ENCODE assay signal across 7 mouse cellular contexts in genomic region chr13:28949279-28949915, GRCm38 (mm10). TPM values are rescaled to one million over a fixed set of nuclear protein-coding genes. Genes with fewer than 3 reads are reported as not detected.
DNase-seq lines count a peak whose midpoint lies in the region; ATAC-seq and TF ChIP-seq lines count a peak whose summit lies in the region.

No protein-coding gene starts in this region.

- no peak for ATAC-seq in lung, embryonic 15.5 days (ENCODE audit: borderline replicate concordance, extremely low read depth, low FRiP score, low TSS enrichment)
- ATAC-seq in stomach, embryonic 14.5 days (ENCODE audit: insufficient number of reproducible peaks, insufficient read depth, low FRiP score, low read depth) = no peak

- H3K27me3 ChIP-seq in lung, embryonic 15.5 days = no peaks in the 10 kb centered on the region
- H3K27me3 ChIP-seq in stomach, embryonic 14.5 days (ENCODE audit: control insufficient read depth, insufficient read depth, low read length) = no peaks in the 10 kb centered on the region

- no peak for DNase-seq in lung, postnatal 14 days
- DNase-seq in kidney, postnatal 36 days = peak; percentile 11 to 42
- no peak for DNase-seq in natural killer cell, adult 2 months (ENCODE audit: low spot score in 2 of 2)
- no peak for DNase-seq in layer of hippocampus, adult 11-12 months (ENCODE audit: low spot score)

- TF ChIP-seq CTCF in embryonic fibroblast, embryonic 13.5 days (IDR thresholded peaks at IDR 0.05; ENCODE audit: borderline replicate concordance, insufficient read depth, low read length) = no peak

- WGBS in lung, embryonic 15.5 days = 1% methylated on average over 11 of the region's 11 CpGs
- WGBS in stomach, embryonic 14.5 days = 3% methylated on average over 11 of the region's 11 CpGs

- H3K36me3 ChIP-seq in lung, embryonic 15.5 days = no peaks in the 10 kb centered on the region
- no peaks in the 10 kb centered on the region; the same call in 1 of the 2 replicates for H3K36me3 ChIP-seq in stomach, embryonic 14.5 days (ENCODE audit: control insufficient read depth, insufficient read depth, low read length)

- H3K27ac ChIP-seq in lung, embryonic 15.5 days = peak overlapping the region; percentile 9; the same call in 1 of the 2 replicates
- H3K27ac ChIP-seq in embryonic fibroblast, embryonic 13.5 days (ENCODE audit: insufficient read depth, low read length) = peak overlapping the region; percentile 4; the same call in 1 of the 2 replicates
- H3K27ac ChIP-seq in stomach, embryonic 14.5 days (ENCODE audit: low read length) = peak overlapping the region; percentile 58; the same call in 1 of the 2 replicates

- no peak for TF ChIP-seq POLR2A in embryonic fibroblast, embryonic 13.5 days (IDR thresholded peaks at IDR 0.05; ENCODE audit: low read depth, low read length)

- H3K9me3 ChIP-seq in lung, embryonic 15.5 days = no peaks in the 10 kb centered on the region
- no peaks in the 10 kb centered on the region for H3K9me3 ChIP-seq in stomach, embryonic 14.5 days (ENCODE audit: control insufficient read depth, low read depth, low read length)

- H3K9ac ChIP-seq in lung, embryonic 15.5 days = peak overlapping the region; percentile 38
- peak overlapping the region; percentile 50 for H3K9ac ChIP-seq in stomach, embryonic 14.5 days (replicated peaks; ENCODE audit: low read depth, low read length)

- peak overlapping the region; percentile 89 for H3K4me3 ChIP-seq in lung, embryonic 15.5 days
- H3K4me3 ChIP-seq in embryonic fibroblast, embryonic 13.5 days (ENCODE audit: insufficient read depth, low read length) = peak overlapping the region; percentile 59
- H3K4me3 ChIP-seq in stomach, embryonic 14.5 days (ENCODE audit: low read depth, low read length) = peak overlapping the region; percentile 100

- H3K4me1 ChIP-seq in lung, embryonic 15.5 days = peaks cover 24% of the 10 kb centered on the region
- H3K4me1 ChIP-seq in embryonic fibroblast, embryonic 13.5 days (ENCODE audit: control insufficient read depth, insufficient read depth, low read length) = peaks cover 4% of the 10 kb centered on the region; the same call in 1 of the 2 replicates
- H3K4me1 ChIP-seq in stomach, embryonic 14.5 days (ENCODE audit: control insufficient read depth, insufficient read depth, low read length) = peaks cover 16% of the 10 kb centered on the region

- H3K4me2 ChIP-seq in lung, embryonic 15.5 days = peak overlapping the region; percentile 47
- peak overlapping the region; percentile 38 for H3K4me2 ChIP-seq in stomach, embryonic 14.5 days (replicated peaks; ENCODE audit: low read depth, low read length)

RNA-seq across cellular contexts. Expression of gene Sox4, which starts 4.1 kb away (rescaled TPM):
- 60.7 and 61.2 TPM in 2 replicates for polyA plus RNA-seq in lung, embryonic 15.5 days (2015; fragmentation: Nextera tagmentation; extraction: Ambion mirVana)
- polyA plus RNA-seq in embryonic fibroblast, embryonic 13.5 days (2011; ENCODE audit: insufficient read length, low read depth, missing spikeins) = 78.8 and 116 TPM in 2 replicates
- 64.5 and 86.3 TPM in 2 replicates for polyA plus RNA-seq in stomach, embryonic 14.5 days (2014; fragmentation: Nextera tagmentation; extraction: Ambion mirVana)

Comparison
In these comparisons a context has a peak if more than half of its experiments do, and no peak if none do; other contexts are left out.
1. H3K27ac ChIP-seq: peak in every context shown above with its lines; median percentile 58 in stomach, embryonic 14.5 days; 9 in lung, embryonic 15.5 days; 4 in embryonic fibroblast, embryonic 13.5 days.
2. DNase-seq: peak in kidney, postnatal 36 days (2 of 2); none in lung, postnatal 14 days (single experiment), natural killer cell, adult 2 months (0 of 2) and layer of hippocampus, adult 11-12 months (single experiment).
3. Peak in every context shown above with its lines, with median percentiles within 50 percentile points of each other: H3K4me3 ChIP-seq.